In genomic region chr16:25758108-25758507, GRCm38 (mm10) we compare ENCODE assay signal across 19 mouse cellular contexts.
A peak's percentile ranks its signal among the peaks of the same experiment; 100 is the strongest.
DNase-seq lines count a peak whose midpoint lies in the region; ATAC-seq and TF ChIP-seq lines count a peak whose summit lies in the region.
"Had no signal": no experiment of that assay in that cellular context is flagged by ENCODE, and none has a peak within 500 bp of the region (broad histone marks: within the 10 kb centered on the region; RNA-seq: fewer than 3 reads in every experiment).

No protein-coding gene starts in this region.

- H3K27ac ChIP-seq in forebrain, postnatal 0 days (ENCODE audit: low read depth, low read length), result no peak overlapping the region
- H3K27ac ChIP-seq: liver, embryonic 13.5 days; neural tube, embryonic 12.5 days had no signal

- peak; percentile 29 to 74 for DNase-seq in urinary bladder, adult 18-20 months (ENCODE audit: low spot score in 2 of 2)
- no peak for DNase-seq in urinary bladder, postnatal 10 days (ENCODE audit: low spot score)
- DNase-seq in gonadal fat pad, adult 2 months (ENCODE audit: low read depth), result peak; percentile 65
- peak; percentile 22 to 28 for DNase-seq in kidney, postnatal 36 days
- no peak for DNase-seq in forebrain, postnatal 0 days
- no peak for DNase-seq in thymus, postnatal 10 days (ENCODE audit: low spot score in 2 of 2)
- no peak for DNase-seq in layer of hippocampus, postnatal 25 days (ENCODE audit: extremely low spot score in 1 of 2, low spot score in 1 of 2)
- DNase-seq: cerebellum, postnatal 10 days; gastrocnemius, postnatal 36 days; heart, postnatal 36 days; liver, embryonic 13.5 days; lung, postnatal 14 days; spleen, adult 18-20 months; thymus, postnatal 25 days had no signal

- no peak overlapping the region for H3K9ac ChIP-seq in forebrain, postnatal 0 days
- H3K9ac ChIP-seq: heart, embryonic 12.5 days; liver, embryonic 13.5 days; neural tube, embryonic 12.5 days had no signal

- no peak overlapping the region for H3K4me3 ChIP-seq in forebrain, postnatal 0 days (ENCODE audit: low read depth, low read length)
- H3K4me3 ChIP-seq: heart, embryonic 12.5 days; liver, embryonic 13.5 days; neural tube, embryonic 12.5 days had no signal

- 57% methylated on average over 2 of the region's 2 CpGs for WGBS in forebrain, postnatal 0 days

- H3K36me3 ChIP-seq in forebrain, postnatal 0 days (ENCODE audit: insufficient read depth), result no peaks in the 10 kb centered on the region
- H3K36me3 ChIP-seq: G1E; heart, embryonic 12.5 days; liver, embryonic 13.5 days; neural tube, embryonic 12.5 days had no signal

- TF ChIP-seq CTCF in forebrain, postnatal 0 days (IDR thresholded peaks at IDR 0.05; ENCODE audit: low read depth), result no peak

- ATAC-seq in forebrain, postnatal 0 days, result no peak
- ATAC-seq: forebrain, embryonic 14.5 days; hindbrain, embryonic 16.5 days had no signal

- no peaks in the 10 kb centered on the region for H3K27me3 ChIP-seq in forebrain, postnatal 0 days (ENCODE audit: insufficient read depth, low read length)
- H3K27me3 ChIP-seq: heart, embryonic 12.5 days; liver, embryonic 13.5 days; neural tube, embryonic 12.5 days had no signal

- H3K4me2 ChIP-seq in forebrain, postnatal 0 days (ENCODE audit: low read depth), result no peak overlapping the region
- H3K4me2 ChIP-seq: heart, embryonic 12.5 days; liver, embryonic 13.5 days; neural tube, embryonic 12.5 days had no signal

- no peaks in the 10 kb centered on the region for H3K9me3 ChIP-seq in forebrain, postnatal 0 days (ENCODE audit: low read length)
- H3K9me3 ChIP-seq: heart, embryonic 12.5 days; liver, embryonic 13.5 days; neural tube, embryonic 12.5 days had no signal

- H3K4me1 ChIP-seq in forebrain, postnatal 0 days (ENCODE audit: insufficient read depth), result no peaks in the 10 kb centered on the region
- H3K4me1 ChIP-seq: heart, embryonic 12.5 days; liver, embryonic 13.5 days; neural tube, embryonic 12.5 days had no signal

Comparison
In these comparisons a context has a peak if more than half of its experiments do, and no peak if none do; other contexts are left out.
1. DNase-seq: peak in urinary bladder, adult 18-20 months (2 of 2), gonadal fat pad, adult 2 months (single experiment) and kidney, postnatal 36 days (2 of 2); none in urinary bladder, postnatal 10 days (single experiment), forebrain, postnatal 0 days (single experiment), thymus, postnatal 10 days (0 of 2) and layer of hippocampus, postnatal 25 days (0 of 2).